Mouse (Mus musculus): ENCODE measurements around the gene Ptprd. TPM values are rescaled to one million over a fixed set of nuclear protein-coding genes. Genes with fewer than 3 reads are reported as not detected.

Ptprd gene
- polyA plus RNA-seq, 1 experiment = 108 TPM

GRCm38 (mm10) chr4:77233243-77233642 lies 978.5 kb downstream of the Ptprd start:
- Histone ChIP-seq H3K4me1 (ENCODE audit: control insufficient read depth, insufficient read depth, low read length) (no peaks in the 10 kb centered on the region), H3K27ac (ENCODE audit: insufficient read depth, low read length) (no peak overlapping the region), H3K27me3 (ENCODE audit: control insufficient read depth, insufficient read depth, low read length) (no peaks in the 10 kb centered on the region), H3K4me3 (replicated peaks; ENCODE audit: insufficient read depth, low read depth, low read length) (no peak overlapping the region)
- no peak for DNase-seq
- TF ChIP-seq POLR2A (IDR thresholded peaks at IDR 0.05; ENCODE audit: borderline replicate concordance, insufficient read depth, low read length) (no peak), CTCF (IDR thresholded peaks at IDR 0.05; ENCODE audit: borderline replicate concordance, insufficient read depth, low read depth, low read length) (no peak)
- 17% methylated on average over 2 of the region's 2 CpGs for WGBS

GRCm38 (mm10) chr4:77168866-77169265 lies 1042.9 kb downstream of the Ptprd start:
- H3K27me3 ChIP-seq (ENCODE audit: control insufficient read depth, insufficient read depth, low read length) = no peaks in the 10 kb centered on the region
- H3K4me1 ChIP-seq (ENCODE audit: control insufficient read depth, insufficient read depth, low read length) = no peaks in the 10 kb centered on the region
- WGBS = 25% methylated on average over 8 of the region's 8 CpGs
- TF ChIP-seq CTCF (IDR thresholded peaks at IDR 0.05; ENCODE audit: borderline replicate concordance, insufficient read depth, low read depth, low read length) = no peak
- no peak for TF ChIP-seq POLR2A (IDR thresholded peaks at IDR 0.05; ENCODE audit: borderline replicate concordance, insufficient read depth, low read length)
- no peak overlapping the region for H3K4me3 ChIP-seq (replicated peaks; ENCODE audit: insufficient read depth, low read depth, low read length)
- DNase-seq = no peak
- no peak overlapping the region for H3K27ac ChIP-seq (ENCODE audit: insufficient read depth, low read length)

- no peak for DNase-seq
- Histone ChIP-seq H3K4me1 (ENCODE audit: control insufficient read depth, insufficient read depth, low read length) (no peaks in the 10 kb centered on the region), H3K27me3 (ENCODE audit: control insufficient read depth, insufficient read depth, low read length) (no peaks in the 10 kb centered on the region), H3K4me3 (replicated peaks; ENCODE audit: insufficient read depth, low read depth, low read length) (no peak overlapping the region), H3K27ac (ENCODE audit: insufficient read depth, low read length) (no peak overlapping the region)
- TF ChIP-seq POLR2A (IDR thresholded peaks at IDR 0.05; ENCODE audit: borderline replicate concordance, insufficient read depth, low read length) = no peak
- no peak for TF ChIP-seq CTCF (IDR thresholded peaks at IDR 0.05; ENCODE audit: borderline replicate concordance, insufficient read depth, low read depth, low read length)
- 96% methylated on average over 3 of the region's 3 CpGs for WGBS
Observed at GRCm38 (mm10) chr4:77157601-77158000, 1054.2 kb downstream of the Ptprd start.

- no peak overlapping the region for H3K4me3 ChIP-seq (replicated peaks; ENCODE audit: insufficient read depth, low read depth, low read length)
- H3K27me3 ChIP-seq (ENCODE audit: control insufficient read depth, insufficient read depth, low read length) = no peaks in the 10 kb centered on the region
- TF ChIP-seq POLR2A (IDR thresholded peaks at IDR 0.05; ENCODE audit: borderline replicate concordance, insufficient read depth, low read length) (no peak), CTCF (IDR thresholded peaks at IDR 0.05; ENCODE audit: borderline replicate concordance, insufficient read depth, low read depth, low read length) (no peak)
- WGBS = 10% methylated on average over 2 of the region's 2 CpGs
- DNase-seq = peak; percentile 40 to 84
- no peaks in the 10 kb centered on the region for H3K4me1 ChIP-seq (ENCODE audit: control insufficient read depth, insufficient read depth, low read length)
- H3K27ac ChIP-seq (ENCODE audit: insufficient read depth, low read length) = no peak overlapping the region
Observed at GRCm38 (mm10) chr4:77155561-77155960, 1056.2 kb downstream of the Ptprd start.

GRCm38 (mm10) chr4:77155037-77155436 lies 1056.7 kb downstream of the Ptprd start:
- Histone ChIP-seq H3K27me3 (ENCODE audit: control insufficient read depth, insufficient read depth, low read length) (no peaks in the 10 kb centered on the region), H3K4me1 (ENCODE audit: control insufficient read depth, insufficient read depth, low read length) (no peaks in the 10 kb centered on the region), H3K27ac (ENCODE audit: insufficient read depth, low read length) (no peak overlapping the region), H3K4me3 (replicated peaks; ENCODE audit: insufficient read depth, low read depth, low read length) (no peak overlapping the region)
- 65% methylated on average over 1 of the region's 1 CpGs for WGBS
- TF ChIP-seq POLR2A (IDR thresholded peaks at IDR 0.05; ENCODE audit: borderline replicate concordance, insufficient read depth, low read length) = no peak
- TF ChIP-seq CTCF (IDR thresholded peaks at IDR 0.05; ENCODE audit: borderline replicate concordance, insufficient read depth, low read depth, low read length) = no peak
- DNase-seq = no peak

GRCm38 (mm10) chr4:77124852-77125251 lies 1086.9 kb downstream of the Ptprd start:
- Histone ChIP-seq H3K4me3 (replicated peaks; ENCODE audit: insufficient read depth, low read depth, low read length) (no peak overlapping the region), H3K27me3 (ENCODE audit: control insufficient read depth, insufficient read depth, low read length) (no peaks in the 10 kb centered on the region), H3K4me1 (ENCODE audit: control insufficient read depth, insufficient read depth, low read length) (no peaks in the 10 kb centered on the region), H3K27ac (ENCODE audit: insufficient read depth, low read length) (no peak overlapping the region)
- DNase-seq = no peak
- TF ChIP-seq CTCF (IDR thresholded peaks at IDR 0.05; ENCODE audit: borderline replicate concordance, insufficient read depth, low read depth, low read length) (no peak), POLR2A (IDR thresholded peaks at IDR 0.05; ENCODE audit: borderline replicate concordance, insufficient read depth, low read length) (no peak)
- WGBS = 88% methylated on average over 2 of the region's 2 CpGs

- H3K27ac ChIP-seq (ENCODE audit: insufficient read depth, low read length) = no peak overlapping the region
- H3K4me3 ChIP-seq (replicated peaks; ENCODE audit: insufficient read depth, low read depth, low read length) = no peak overlapping the region
- WGBS = 70% methylated on average over 1 of the region's 1 CpGs
- H3K4me1 ChIP-seq (ENCODE audit: control insufficient read depth, insufficient read depth, low read length) = no peaks in the 10 kb centered on the region
- no peak for DNase-seq
- H3K27me3 ChIP-seq (ENCODE audit: control insufficient read depth, insufficient read depth, low read length) = no peaks in the 10 kb centered on the region
- TF ChIP-seq CTCF (IDR thresholded peaks at IDR 0.05; ENCODE audit: borderline replicate concordance, insufficient read depth, low read depth, low read length) (no peak), POLR2A (IDR thresholded peaks at IDR 0.05; ENCODE audit: borderline replicate concordance, insufficient read depth, low read length) (no peak)
Observed at GRCm38 (mm10) chr4:77110894-77111293, 1100.9 kb downstream of the Ptprd start.

- TF ChIP-seq CTCF (IDR thresholded peaks at IDR 0.05; ENCODE audit: borderline replicate concordance, insufficient read depth, low read depth, low read length) (no peak), POLR2A (IDR thresholded peaks at IDR 0.05; ENCODE audit: borderline replicate concordance, insufficient read depth, low read length) (no peak)
- no peak for DNase-seq
- no peak overlapping the region for H3K27ac ChIP-seq (ENCODE audit: insufficient read depth, low read length)
- no peaks in the 10 kb centered on the region for H3K4me1 ChIP-seq (ENCODE audit: control insufficient read depth, insufficient read depth, low read length)
- 80% methylated on average over 2 of the region's 2 CpGs for WGBS
- H3K27me3 ChIP-seq (ENCODE audit: control insufficient read depth, insufficient read depth, low read length) = no peaks in the 10 kb centered on the region
- H3K4me3 ChIP-seq (replicated peaks; ENCODE audit: insufficient read depth, low read depth, low read length) = no peak overlapping the region
Observed at GRCm38 (mm10) chr4:77107291-77107690, 1104.5 kb downstream of the Ptprd start.
